Mouse (Mus musculus): ENCODE results near the gene Nfia.

GRCm38 (mm10) chr4:98134027-98134426 lies 361.5 kb downstream of the Nfia start:
- TF ChIP-seq POLR2A (IDR thresholded peaks at IDR 0.05; ENCODE audit: borderline replicate concordance, extremely low read depth, low read depth, low read length): no peak
- TF ChIP-seq CTCF (IDR thresholded peaks at IDR 0.05; ENCODE audit: insufficient read depth, low read length): no peak

Measured in lung, adult 2 months (tissue).